Mouse (Mus musculus) embryonic facial prominence, embryonic 10.5 days (tissue): ENCODE data around the gene Dhcr24. TPM values are rescaled to one million over a fixed set of nuclear protein-coding genes. Genes with fewer than 3 reads are reported as not detected.

Experiments used
- DNase-seq: peaks from one replicate; pipeline ENCODE4 v3.0.0-alpha.2; 2017; ENCODE audit warnings: low spot score
- H3K27ac ChIP-seq: fragments of 300-500 bp; sonication (generic); replicated peaks from 2 replicates; pipeline ENCODE4 v1.5.1; 2016; ENCODE audit warnings: mild to moderate bottlenecking
- H3K27me3 ChIP-seq: fragments of 300-500 bp; sonication (generic); replicated peaks from 2 replicates; pipeline ENCODE4 v1.6.1; 2016; ENCODE audit warnings: low read depth, mild to moderate bottlenecking; ENCODE audit not compliant: poor library complexity, severe bottlenecking
- H3K36me3 ChIP-seq: fragments of 300-500 bp; sonication (generic); replicated peaks from 2 replicates; pipeline ENCODE4 v1.6.1; 2016; ENCODE audit warnings: mild to moderate bottlenecking, moderate library complexity
- H3K4me1 ChIP-seq: fragments of 300-500 bp; sonication (generic); 2 replicates; pipeline ENCODE4 v1.6.1; 2016
- H3K4me3 ChIP-seq: fragments of 300-500 bp; sonication (generic); 2 replicates; pipeline ENCODE4 v1.5.1; 2016; ENCODE audit warnings: mild to moderate bottlenecking, moderate library complexity
- H3K9me3 ChIP-seq: fragments of 300-500 bp; sonication (generic); 2 replicates; pipeline ENCODE4 v1.6.1; 2016; ENCODE audit warnings: mild to moderate bottlenecking
- WGBS: fragments of 180-500 bp; shearing (Covaris S2); methylation state at CpG from one replicate; pipeline ENCODE4 v1.1.7; 2016; 5-methylcytosine and 5-hydroxymethylcytosine counted together
- polyA plus RNA-seq: library from polyadenylated mRNA; unstranded; fragments of >200 nt; fragmentation: Nextera tagmentation; extraction: Ambion mirVana; gene quantifications from 2 replicates; pipeline ENCODE4 v1.2.1, GENCODE M21; 2016

Gene Dhcr24
- polyA plus RNA-seq, 1 experiment from 2014 or later, result 10.2 TPM

DNA sequence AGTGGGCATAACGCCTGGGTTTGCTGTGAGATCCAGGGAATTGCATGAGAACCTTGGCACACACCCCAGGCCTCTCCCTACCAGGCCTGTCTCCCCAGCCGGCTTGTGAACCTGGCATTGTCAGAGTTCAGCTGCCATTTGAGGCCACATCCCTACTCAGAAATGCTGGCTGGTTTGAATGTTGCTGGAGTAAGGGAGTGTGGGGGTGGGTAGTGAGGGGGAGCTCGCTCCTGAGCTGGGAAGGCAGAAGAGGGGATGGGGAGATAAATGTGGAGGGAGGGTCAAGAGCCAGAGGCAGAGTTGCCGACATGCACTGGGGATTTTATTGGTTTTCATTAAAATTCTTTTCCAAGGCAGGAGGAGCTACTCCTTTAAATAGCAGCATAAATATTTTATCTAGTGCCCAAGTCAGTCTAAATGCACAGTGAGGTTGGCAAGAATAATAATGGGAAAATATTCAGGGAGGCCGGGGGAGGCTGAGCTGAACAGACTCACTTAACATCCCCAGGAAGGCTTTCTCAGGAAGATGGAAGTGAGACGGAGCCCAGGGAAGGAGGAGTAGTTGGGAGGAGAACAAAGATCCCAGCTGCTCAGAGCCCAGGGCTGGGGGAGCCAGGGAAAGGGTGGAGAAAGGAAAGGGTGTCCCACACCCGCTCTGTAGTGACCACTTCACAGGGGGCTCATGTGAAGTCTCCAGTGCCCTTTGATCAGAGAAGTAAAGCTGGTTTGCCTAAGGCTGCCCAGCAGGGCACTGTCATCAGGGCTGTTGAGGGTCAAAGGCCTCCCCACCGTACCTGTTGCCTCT is 72.6 kb downstream of the Dhcr24 start:
- H3K4me1 ChIP-seq, result peaks cover 25% of the 10 kb centered on the region
- no peak for DNase-seq
- H3K36me3 ChIP-seq, result no peaks in the 10 kb centered on the region
- no peaks in the 10 kb centered on the region for H3K9me3 ChIP-seq
- H3K27me3 ChIP-seq, result peaks cover 25% of the 10 kb centered on the region; the same call in 1 of the 2 replicates
- no peak overlapping the region for H3K27ac ChIP-seq
- WGBS, result 37% methylated on average over 8 of the region's 8 CpGs
- no peak overlapping the region for H3K4me3 ChIP-seq

DNA sequence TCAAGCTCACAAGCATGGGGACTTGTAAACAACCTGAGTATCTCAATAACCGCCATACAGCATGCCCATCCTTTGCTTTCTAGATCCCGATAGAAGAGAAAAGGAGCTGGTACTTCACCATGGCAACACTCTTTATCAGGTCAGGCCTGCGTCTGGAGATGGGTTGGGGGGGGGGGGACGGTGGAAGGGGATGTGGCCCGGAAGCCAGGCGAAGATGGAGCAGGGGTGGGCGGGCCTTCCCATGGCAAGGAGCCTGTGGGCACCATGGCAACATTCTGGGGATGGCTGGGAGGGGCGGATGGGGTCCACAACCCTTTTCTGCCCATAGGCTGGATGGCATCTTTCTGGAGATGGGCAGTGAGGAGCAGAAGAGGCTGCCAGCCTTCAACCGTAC is 73.2 kb downstream of the Dhcr24 start:
- 59% methylated on average over 9 of the region's 9 CpGs for WGBS
- no peaks in the 10 kb centered on the region for H3K9me3 ChIP-seq
- peaks cover 25% of the 10 kb centered on the region; the same call in 1 of the 2 replicates for H3K27me3 ChIP-seq
- H3K27ac ChIP-seq, result no peak overlapping the region
- no peak overlapping the region for H3K4me3 ChIP-seq
- H3K4me1 ChIP-seq, result peaks cover 19% of the 10 kb centered on the region
- no peaks in the 10 kb centered on the region for H3K36me3 ChIP-seq
- no peak for DNase-seq

Other genes starting within 250 kb of the Dhcr24 start
- gene Usp24, start 244.8 kb upstream of the Dhcr24 start, polyA plus RNA-seq, result 7.3 and 7.8 TPM in 2 replicates
- gene Pcsk9, start 96.7 kb upstream of the Dhcr24 start, polyA plus RNA-seq, result 1.6 and 3.3 TPM in 2 replicates
- gene Bsnd, start 68.8 kb upstream of the Dhcr24 start, polyA plus RNA-seq, result not detected in 2 replicates
- gene Lexm, start 56.2 kb downstream of the Dhcr24 start, polyA plus RNA-seq, result 0.52 TPM in 1 of 2 replicates, not detected in the other
- gene Ttc22, start 61.4 kb downstream of the Dhcr24 start, polyA plus RNA-seq, result not detected in 2 replicates
- 16.3 and 17.0 TPM in 2 replicates for gene Pars2, start 90.0 kb downstream of the Dhcr24 start, polyA plus RNA-seq
- gene Ttc4, start 117.9 kb downstream of the Dhcr24 start, polyA plus RNA-seq, result 107 and 117 TPM in 2 replicates
- 0.05 and 0.08 TPM in 2 replicates for gene Mroh7, start 169.9 kb downstream of the Dhcr24 start, polyA plus RNA-seq
- 0.11 and 0.40 TPM in 2 replicates for gene Fam151a, start 172.9 kb downstream of the Dhcr24 start, polyA plus RNA-seq
- gene Acot11, start 244.0 kb downstream of the Dhcr24 start, polyA plus RNA-seq, result 1.6 and 2.1 TPM in 2 replicates